Mouse (Mus musculus): Measurements from ENCODE around the gene Med19.
"Not testable (repeated sequence)": the region's sequence is repeated elsewhere in the genome, so short reads cannot be mapped to it uniquely, and the experiment has no call there.

Med19 gene

DNA sequence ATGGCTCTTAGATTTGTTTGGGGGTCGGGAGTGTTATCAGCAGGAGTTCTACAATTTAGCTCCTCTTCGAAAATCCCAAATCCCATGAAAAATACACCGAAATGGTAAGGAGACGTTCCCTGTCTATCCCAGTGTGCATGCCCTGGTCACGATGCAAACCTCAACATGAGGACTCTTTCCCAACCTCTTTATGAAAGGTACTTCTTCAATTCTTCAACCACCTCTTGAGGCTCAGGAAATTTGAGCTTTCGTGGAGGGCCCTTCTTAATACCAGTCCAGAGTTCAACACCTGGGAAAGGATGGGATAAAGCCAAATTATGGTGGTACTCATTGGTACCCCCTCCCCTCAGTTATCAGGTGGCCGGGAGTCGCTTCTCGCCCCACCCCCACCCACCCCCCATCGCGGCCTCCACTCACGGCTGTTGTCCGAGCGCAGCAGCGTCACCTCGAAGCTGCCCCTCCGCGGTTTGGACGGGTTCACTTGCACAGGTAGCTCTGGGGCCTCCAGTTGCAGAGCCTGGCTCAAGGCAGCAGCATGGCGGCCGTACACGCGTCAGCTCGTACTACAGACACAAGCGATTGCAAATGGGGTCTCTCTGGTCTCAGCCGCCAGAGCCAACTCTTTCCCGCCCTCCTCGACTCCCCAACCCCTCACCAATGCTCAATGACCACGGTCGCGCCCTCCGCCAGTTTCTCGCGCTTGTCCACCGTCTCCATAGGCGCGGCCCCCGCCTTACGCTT is 8.2 kb upstream of the Med19 start:
- no peak for DNase-seq

DNA sequence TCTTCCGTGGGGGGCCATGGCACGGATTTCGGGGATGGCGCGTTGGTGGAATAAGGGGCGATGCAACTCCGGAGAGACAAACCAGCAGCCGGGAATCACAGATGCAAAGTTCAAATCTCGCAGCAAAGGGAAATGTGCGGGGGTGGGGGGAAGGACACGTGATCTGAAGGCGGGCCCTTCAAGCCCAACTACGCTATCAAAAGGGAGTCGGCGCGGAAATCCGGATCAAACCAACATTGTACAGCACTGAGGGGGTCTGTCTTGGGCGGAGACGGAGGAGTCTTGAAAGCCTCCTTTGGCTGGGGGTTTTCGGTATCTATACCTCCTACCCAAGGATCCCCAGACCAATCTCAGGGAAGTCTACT is 7.7 kb upstream of the Med19 start, which contains the start of gene Selenoh:
TSS of gene Selenoh (minus strand) at position 202 of the 365 bp plus-strand sequence.
- peak; percentile 87 for DNase-seq

DNA sequence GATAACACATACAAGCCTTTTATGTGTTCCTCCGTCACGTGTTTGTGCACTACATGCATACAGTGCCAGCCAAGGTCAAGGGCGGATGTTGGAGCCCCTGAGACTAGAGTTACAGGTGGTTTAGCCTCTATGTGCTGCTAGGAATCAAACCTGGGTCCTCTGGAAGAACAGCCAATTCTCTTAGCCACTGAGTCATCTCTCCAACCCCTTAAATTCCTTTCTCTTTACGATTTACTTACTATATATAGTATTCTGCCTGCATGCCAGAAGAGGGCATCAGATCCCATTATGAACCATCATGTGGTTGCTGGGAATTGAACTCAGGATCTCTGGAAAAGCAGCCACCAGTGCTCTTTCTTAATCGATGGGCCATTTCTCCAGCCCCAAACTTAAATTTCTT is 6.7 kb upstream of the Med19 start:
- DNase-seq, result not testable (repeated sequence)

GRCm38 (mm10) chr2:84677270-84677967 is 783 bp upstream of the Med19 start:
- no peak for DNase-seq

DNA sequence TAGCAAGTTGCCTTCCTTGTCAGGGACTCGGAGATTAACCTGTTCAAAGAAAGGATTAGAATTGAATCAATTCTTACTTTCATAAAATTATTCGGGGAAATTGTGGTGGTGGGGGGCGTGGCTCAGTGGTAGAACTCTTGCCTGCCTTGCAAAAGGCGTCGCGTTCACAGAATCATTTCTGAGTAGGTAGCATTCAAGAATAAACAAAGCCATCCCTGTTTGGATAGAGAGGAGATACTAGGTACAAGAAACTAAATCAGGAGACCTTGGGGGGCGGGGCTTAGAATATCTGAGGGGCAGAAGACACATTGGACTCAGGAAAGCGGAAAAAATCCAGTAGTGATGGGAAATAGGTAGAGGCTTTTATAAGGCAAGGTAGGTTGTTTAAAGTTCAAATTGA is 814 bp downstream of the Med19 start, which contains the start of gene Tmx2:
TSS of gene Tmx2 (minus strand) at position 125 of the 400 bp plus-strand sequence.
- DNase-seq, result peak; percentile 25

DNA sequence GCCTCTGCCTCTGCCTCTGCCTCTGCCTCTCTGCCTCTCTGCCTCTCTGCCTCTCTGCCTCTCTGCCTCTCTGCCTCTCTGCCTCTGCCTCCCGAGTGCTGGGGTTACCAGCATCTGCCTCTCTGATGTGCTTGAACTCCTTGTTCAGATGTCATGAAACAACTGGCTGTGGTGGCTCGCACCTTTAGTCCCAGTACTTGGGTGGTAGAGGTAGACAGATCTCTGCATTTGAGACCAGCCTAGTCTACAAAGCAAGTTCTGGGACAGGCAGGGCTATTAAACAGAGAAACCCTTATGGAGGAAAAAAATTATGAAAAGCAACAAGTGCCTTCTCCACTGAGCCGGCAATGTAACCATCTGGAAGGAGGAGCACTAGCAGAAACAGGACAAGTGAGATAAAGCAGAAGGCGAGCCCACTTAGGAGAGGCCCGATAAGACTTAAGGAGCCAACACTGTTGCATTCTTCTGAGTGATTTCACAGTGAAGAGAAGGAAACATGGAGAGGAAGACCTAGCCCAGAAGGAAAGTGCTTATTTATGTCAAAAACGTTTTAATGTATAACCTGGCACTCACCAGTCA is 4.5 kb downstream of the Med19 start:
- DNase-seq, result no peak

DNA sequence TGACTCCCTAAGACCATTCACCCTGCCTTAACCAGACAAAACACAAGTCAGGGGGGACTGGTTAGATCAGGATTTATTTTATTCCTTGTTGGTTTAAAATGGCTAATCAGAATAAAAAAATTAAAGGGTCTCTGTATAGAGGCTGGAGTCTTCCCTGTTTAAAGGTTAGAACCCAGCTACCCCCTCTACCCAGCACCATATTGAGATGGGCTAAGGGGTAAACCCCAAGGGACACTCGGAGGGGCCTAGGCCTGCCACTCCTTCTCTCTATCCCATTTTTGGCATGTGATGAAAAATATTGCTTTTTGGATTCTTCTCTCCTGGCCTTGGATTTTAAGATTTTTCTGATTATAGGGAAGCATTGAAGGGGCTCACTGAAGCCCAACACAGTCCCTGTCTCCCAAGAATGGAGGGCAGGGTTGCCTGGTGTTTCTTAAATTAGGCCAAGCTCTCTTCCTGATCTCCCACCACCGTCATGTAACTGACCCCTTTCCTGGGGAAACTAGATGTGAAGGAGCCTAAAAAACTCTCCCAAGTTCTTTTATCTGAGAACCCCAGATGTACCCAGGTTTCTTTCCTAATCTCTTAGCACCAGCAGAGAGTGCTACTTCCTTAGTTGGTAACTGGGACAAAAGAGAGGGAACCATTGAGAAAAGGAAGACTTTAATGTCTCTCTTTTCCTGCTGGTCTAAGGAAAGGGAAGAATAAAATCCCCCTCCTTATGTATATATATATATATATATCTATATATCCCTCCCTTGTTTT is 10.1 kb downstream of the Med19 start:
- DNase-seq, result no peak

DNA sequence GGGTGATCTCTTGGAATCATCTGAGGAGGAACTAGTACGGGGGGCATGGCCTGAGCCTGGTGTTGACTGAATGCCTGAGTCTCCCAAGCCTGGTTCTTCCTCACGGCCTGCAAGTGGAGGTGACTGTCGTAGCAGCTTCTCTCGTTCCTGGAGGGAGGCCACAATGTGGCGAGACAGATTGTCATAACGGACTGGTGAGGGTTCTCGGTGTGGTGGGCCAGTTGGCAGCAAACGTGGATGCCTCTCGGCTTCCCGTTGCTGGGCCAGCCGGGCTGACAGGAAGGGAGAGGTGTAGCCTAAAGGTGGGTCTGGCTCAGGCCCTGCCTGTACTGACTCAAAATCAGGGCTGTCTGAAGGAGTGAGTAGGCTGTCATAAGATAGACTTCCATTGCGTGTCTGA is 11.8 kb downstream of the Med19 start:
- no peak for DNase-seq

DNA sequence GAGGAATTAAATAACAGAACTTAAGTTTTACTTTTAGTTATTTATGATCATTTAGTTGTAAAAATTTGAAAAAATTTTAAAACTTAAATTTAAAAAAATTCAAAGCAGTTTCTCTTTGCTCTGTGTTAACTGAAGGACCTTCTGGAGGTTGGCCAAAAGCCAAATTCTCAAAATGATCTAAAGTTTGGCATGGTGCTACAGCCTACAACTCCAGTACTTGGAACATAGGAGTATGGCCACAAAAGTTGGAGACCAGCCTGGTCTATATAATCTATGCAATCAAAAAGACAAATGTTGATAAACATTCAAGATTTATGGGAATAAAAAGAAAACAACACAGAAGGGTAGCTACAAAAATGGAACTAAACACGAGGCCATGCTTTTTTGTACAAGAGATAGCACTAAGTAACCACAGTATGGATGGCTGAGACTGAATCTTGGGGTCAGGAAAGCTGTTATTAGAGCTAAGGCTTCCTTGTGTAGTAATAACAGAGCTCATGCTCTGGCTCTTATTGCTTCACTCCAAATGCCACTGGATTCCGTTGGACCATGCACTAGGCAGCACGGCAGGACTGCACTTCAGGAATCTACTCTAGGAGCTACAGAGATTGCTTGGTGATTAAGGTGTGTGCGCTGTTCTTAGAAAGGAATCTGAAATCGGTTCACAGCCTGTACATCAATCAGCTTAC is 16.9 kb downstream of the Med19 start:
- DNase-seq, result no peak

DNA sequence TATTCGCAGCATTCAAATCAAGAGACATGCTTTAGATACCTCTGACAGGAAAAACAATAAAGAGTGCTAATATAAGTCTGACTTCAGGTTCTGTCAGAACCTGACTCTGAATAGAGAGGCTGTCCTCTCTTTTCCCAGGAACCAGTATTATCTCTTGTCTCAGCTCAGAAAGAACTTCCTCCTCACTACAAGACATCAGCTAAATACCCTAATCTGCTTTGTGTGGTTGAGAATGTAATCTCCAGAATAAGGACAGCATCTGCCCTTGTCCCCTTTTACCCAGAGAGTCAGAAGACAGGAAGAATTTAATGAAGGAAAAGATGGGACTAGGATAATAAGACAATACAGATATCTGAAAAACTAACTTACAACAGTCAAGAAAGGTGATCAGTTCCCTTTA is 25.3 kb downstream of the Med19 start:
- DNase-seq, result no peak

GRCm38 (mm10) chr2:84704329-84704728 is 26.1 kb downstream of the Med19 start:
- no peak for DNase-seq

GRCm38 (mm10) chr2:84705295-84705694 is 27.1 kb downstream of the Med19 start:
- DNase-seq, result no peak

GRCm38 (mm10) chr2:84707523-84707922 is 29.3 kb downstream of the Med19 start:
- DNase-seq, result no peak

GRCm38 (mm10) chr2:84711898-84712297 is 33.7 kb downstream of the Med19 start:
- DNase-seq, result no peak

DNA sequence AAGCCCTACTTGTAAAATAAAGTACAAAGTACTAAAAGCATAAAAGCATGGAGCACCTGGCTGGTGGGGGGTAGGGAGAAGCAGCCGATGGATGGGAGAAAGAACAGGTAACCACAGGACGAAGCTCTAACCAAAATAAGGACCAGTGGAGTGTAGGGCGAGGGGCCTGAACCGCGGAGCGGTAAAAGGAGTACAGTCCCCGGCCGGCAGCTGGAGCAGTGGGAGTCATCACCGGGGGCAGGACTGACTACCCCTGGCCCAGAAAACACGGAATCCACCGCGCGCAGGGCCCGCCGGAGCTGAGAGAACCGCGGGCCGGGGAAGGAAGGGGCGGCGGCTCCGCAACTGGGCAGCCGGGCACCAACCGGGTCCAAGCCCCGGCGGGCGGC is 36.2 kb downstream of the Med19 start:
- DNase-seq, result no peak

DNA sequence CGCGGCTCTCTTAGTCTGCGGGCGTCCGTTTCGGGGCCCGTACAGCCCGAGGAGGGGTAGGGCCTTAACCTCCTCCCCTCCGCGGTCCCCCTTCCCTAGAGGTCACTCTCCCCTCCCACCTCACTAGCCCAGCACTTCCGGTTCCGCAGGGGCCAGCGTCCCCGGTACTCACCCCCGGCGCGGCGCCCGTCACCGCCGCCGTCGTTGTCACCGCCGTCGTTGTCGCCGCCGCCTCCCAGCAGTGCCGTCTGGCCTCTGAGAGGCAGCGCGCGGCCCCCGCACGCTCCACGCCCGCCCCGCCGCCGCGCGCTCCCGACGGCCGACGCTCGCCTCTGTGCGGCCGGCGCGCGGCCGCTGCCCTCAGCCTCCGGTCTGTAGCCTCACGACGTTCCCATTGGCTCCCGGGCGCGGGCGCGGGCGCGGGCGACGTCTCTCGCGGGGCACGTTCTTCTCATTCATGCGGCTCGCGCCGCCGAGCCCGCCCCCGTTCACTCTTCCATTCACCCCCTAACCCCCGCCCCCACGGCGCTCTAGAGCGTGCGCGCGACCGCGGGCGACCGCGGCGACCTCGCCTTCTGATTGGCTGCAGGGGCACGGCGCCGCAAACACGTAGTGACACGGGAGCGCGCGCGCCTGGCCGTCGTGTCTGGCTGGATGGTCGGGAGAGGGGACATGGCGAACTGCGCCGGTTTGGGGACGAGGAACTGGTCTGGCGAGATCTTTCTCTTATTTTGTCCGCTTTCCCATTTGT is 36.8 kb downstream of the Med19 start, which contains the start of gene Zdhhc5:
TSS of gene Zdhhc5 (minus strand) at position 370 of the 751 bp plus-strand sequence.
- DNase-seq, result peak; percentile 99

GRCm38 (mm10) chr2:84715562-84716361 is 37.6 kb downstream of the Med19 start:
- peak; percentile 69 for DNase-seq

- DNase-seq, result no peak
Measured at GRCm38 (mm10) chr2:84716423-84717355, 38.5 kb downstream of the Med19 start.

GRCm38 (mm10) chr2:84717357-84717756 is 39.2 kb downstream of the Med19 start:
- no peak for DNase-seq

DNA sequence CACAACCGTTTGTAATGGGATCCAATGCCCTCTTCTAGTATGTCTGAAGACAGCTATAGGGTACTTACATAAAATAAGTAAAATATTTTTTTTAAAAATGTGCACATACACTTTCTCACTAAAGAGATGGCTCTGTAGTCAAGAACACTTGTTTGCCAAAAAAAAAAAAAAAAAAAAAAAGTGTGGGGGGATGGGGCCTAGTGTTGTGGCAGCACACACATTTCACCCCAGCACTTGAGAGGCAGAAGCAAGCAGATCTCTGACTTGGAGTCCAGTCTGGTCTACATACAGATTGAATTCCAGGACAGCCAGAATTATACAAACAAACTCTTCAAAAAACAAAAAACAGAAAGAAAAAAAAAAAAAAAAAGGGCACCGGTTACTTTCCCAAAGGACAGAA is 42.5 kb downstream of the Med19 start:
- no peak for DNase-seq
